Mouse (Mus musculus) kidney, adult 2 months (tissue): ENCODE measurements around the gene Gm45140.
"Not testable (repeated sequence)": the region's sequence is repeated elsewhere in the genome, so short reads cannot be mapped to it uniquely, and the experiment has no call there.

ENCODE experiments used
- CTCF ChIP-seq: fragments of 200-500 bp; conservative IDR thresholded peaks from 2 replicates; pipeline ENCODE4 v1.5.1; 2011; ENCODE audit warnings: low read depth, mild to moderate bottlenecking, control low read depth, low read length, moderate library complexity, mixed read lengths; ENCODE audit not compliant: insufficient read depth, insufficient read length
- POLR2A ChIP-seq: fragments of 200-500 bp; IDR thresholded peaks from one replicate; pipeline ENCODE4 v1.6.1; 2011; ENCODE audit warnings: low read depth, low read length, control low read depth

DNA sequence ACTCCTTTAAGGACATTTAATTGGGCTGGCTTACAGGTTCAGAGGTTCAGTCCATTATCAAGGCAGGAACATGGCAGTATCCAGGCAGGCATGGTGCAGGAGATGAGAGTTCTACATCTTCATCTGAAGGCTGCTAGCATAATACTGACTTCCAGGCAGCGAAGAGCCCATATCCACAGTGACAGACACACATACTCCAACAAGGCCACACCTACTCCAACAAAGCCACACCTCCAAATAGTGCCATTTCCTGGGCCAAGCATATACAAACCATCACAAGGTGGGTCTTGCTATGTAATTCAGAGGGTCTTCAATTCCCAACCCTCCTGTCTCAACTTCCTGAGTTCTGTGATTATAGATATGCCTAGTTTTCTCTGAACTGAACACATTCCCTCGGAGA, 71.3 kb downstream of the Gm45140 start:
- TF ChIP-seq CTCF, POLR2A: not testable (repeated sequence)
